Mouse (Mus musculus) hindbrain, embryonic 13.5 days (tissue): ENCODE measurements at regions not wholly inside any gene's neighbourhood (a gene's known extent, or its start where the extent isn't known, plus 50 kb on each side); places are given as distances from the start of the nearest gene placed in this dataset. TPM values are rescaled to one million over a fixed set of nuclear protein-coding genes. Genes with fewer than 3 reads are reported as not detected.

Source experiments
- ATAC-seq: fragments of 200-750 bp; cut with Nextera tagmentation; 2 replicates; pipeline ENCODE4 v1.8.0; 2017; ENCODE audit warnings: moderate TSS enrichment; ENCODE audit not compliant: low FRiP score
- H3K27ac ChIP-seq: fragments of 300-500 bp; sonication (generic); 2 replicates; pipeline ENCODE4 v1.5.1; 2015; ENCODE audit warnings: inconsistent platforms, mild to moderate bottlenecking, moderate library complexity
- H3K27me3 ChIP-seq: fragments of 300-500 bp; sonication (generic); 2 replicates; pipeline ENCODE4 v1.6.1; 2015; ENCODE audit warnings: mild to moderate bottlenecking, inconsistent platforms
- H3K36me3 ChIP-seq: fragments of 300-500 bp; sonication (generic); 2 replicates; pipeline ENCODE4 v1.6.1; 2015; ENCODE audit warnings: mild to moderate bottlenecking, inconsistent platforms
- H3K4me1 ChIP-seq: fragments of 300-500 bp; sonication (generic); replicated peaks from 2 replicates; pipeline ENCODE4 v1.6.1; 2015; ENCODE audit warnings: inconsistent platforms
- H3K4me2 ChIP-seq: fragments of 300-500 bp; sonication (generic); 2 replicates; pipeline ENCODE4 v1.6.1; 2015; ENCODE audit warnings: inconsistent platforms, mild to moderate bottlenecking, moderate library complexity
- H3K4me3 ChIP-seq: fragments of 300-500 bp; sonication (generic); 2 replicates; pipeline ENCODE4 v1.5.1; 2015; ENCODE audit warnings: mild to moderate bottlenecking, inconsistent platforms
- H3K9ac ChIP-seq: fragments of 300-500 bp; sonication (generic); 2 replicates; pipeline ENCODE4 v1.6.1; 2015; ENCODE audit warnings: mild to moderate bottlenecking, inconsistent platforms
- H3K9me3 ChIP-seq: fragments of 300-500 bp; sonication (generic); 2 replicates; pipeline ENCODE4 v1.6.1; 2016; ENCODE audit warnings: inconsistent platforms
- WGBS: fragments of 180-500 bp; shearing (Covaris S2); methylation state at CpG from one replicate; pipeline ENCODE4 v1.1.7; 2015; 5-methylcytosine and 5-hydroxymethylcytosine counted together
- microRNA-seq: library from miRNA; unstranded; fragments of <30 nt; microRNA quantifications from one replicate; pipeline ENCODE4, GENCODE M21; 2016

GRCm38 (mm10) chr13:10455323-10455722, 94.7 kb upstream of the Chrm3 start:
- H3K9ac ChIP-seq: no peak overlapping the region
- no peaks in the 10 kb centered on the region for H3K36me3 ChIP-seq
- no peak for ATAC-seq
- H3K27me3 ChIP-seq: no peaks in the 10 kb centered on the region
- H3K27ac ChIP-seq: no peak overlapping the region
- H3K4me3 ChIP-seq: no peak overlapping the region
- H3K4me1 ChIP-seq: no peaks in the 10 kb centered on the region
- no peaks in the 10 kb centered on the region for H3K9me3 ChIP-seq
- H3K4me2 ChIP-seq: no peak overlapping the region
- WGBS: 96% methylated on average over 6 of the region's 6 CpGs

DNA sequence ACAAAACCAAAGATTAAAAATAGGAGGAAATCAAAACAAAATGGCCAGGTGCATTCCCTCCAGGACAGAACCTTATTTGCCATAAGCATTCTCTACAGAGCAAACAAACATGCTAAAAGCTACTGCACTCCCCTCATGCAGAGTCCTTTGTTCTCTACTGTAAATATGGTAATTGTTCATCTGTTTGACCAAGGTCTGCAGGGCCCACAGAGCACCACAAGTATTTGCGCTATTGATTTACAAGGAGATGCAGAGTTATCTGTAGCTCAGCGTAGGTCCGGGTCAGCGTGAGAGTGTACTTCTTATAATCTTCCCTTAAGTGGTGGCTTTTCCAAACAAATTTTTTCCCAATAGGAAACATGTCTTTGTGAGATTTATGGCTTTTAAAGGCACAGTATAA, 94.0 kb upstream of the Chrm3 start:
- H3K4me3 ChIP-seq: no peak overlapping the region
- no peaks in the 10 kb centered on the region for H3K36me3 ChIP-seq
- no peak overlapping the region for H3K4me2 ChIP-seq
- H3K27ac ChIP-seq: no peak overlapping the region
- no peak overlapping the region for H3K9ac ChIP-seq
- 89% methylated on average over 4 of the region's 4 CpGs for WGBS
- no peak for ATAC-seq
- no peaks in the 10 kb centered on the region for H3K4me1 ChIP-seq
- no peaks in the 10 kb centered on the region for H3K9me3 ChIP-seq
- H3K27me3 ChIP-seq: no peaks in the 10 kb centered on the region

- no peak overlapping the region for H3K9ac ChIP-seq
- no peak overlapping the region for H3K4me2 ChIP-seq
- H3K4me3 ChIP-seq: no peak overlapping the region
- H3K4me1 ChIP-seq: no peaks in the 10 kb centered on the region
- no peak overlapping the region for H3K27ac ChIP-seq
- no peaks in the 10 kb centered on the region for H3K36me3 ChIP-seq
- H3K9me3 ChIP-seq: no peaks in the 10 kb centered on the region
- H3K27me3 ChIP-seq: no peaks in the 10 kb centered on the region
- no peak for ATAC-seq
- WGBS: 55% methylated on average over 3 of the region's 3 CpGs
These were observed 90.4 kb upstream of the Chrm3 start for GRCm38 (mm10) chr13:10451057-10451456.

GRCm38 (mm10) chr13:10449502-10449901, 88.9 kb upstream of the Chrm3 start:
- ATAC-seq: no peak
- WGBS: 83% methylated on average over 6 of the region's 6 CpGs
- Histone ChIP-seq H3K4me2 (no peak overlapping the region), H3K36me3 (no peaks in the 10 kb centered on the region), H3K27me3 (no peaks in the 10 kb centered on the region), H3K27ac (no peak overlapping the region), H3K4me1 (no peaks in the 10 kb centered on the region), H3K9ac (no peak overlapping the region), H3K9me3 (no peaks in the 10 kb centered on the region), H3K4me3 (no peak overlapping the region)

GRCm38 (mm10) chr13:10447806-10448205, 87.2 kb upstream of the Chrm3 start:
- WGBS: 90% methylated on average over 1 of the region's 1 CpGs
- no peak overlapping the region for H3K27ac ChIP-seq

DNA sequence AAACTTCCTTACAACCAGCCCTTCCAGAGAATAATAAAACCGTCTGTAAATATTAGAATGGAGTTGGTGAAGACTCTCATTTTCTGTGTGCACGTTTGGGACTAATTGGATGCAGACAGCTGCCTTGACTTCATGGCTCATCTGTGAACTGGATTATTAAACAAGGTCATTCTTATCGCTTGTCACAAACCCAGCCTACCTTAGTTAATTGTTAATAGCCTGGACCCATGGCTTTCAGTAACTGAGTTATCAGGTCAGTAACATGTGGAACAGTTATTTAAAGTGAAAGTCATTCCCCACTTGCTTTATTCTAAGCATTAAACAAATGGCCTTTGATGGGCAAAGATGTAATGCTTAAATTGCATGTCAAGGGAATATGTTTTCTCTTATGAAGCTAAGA, 85.0 kb upstream of the Chrm3 start:
- Histone ChIP-seq H3K36me3 (no peaks in the 10 kb centered on the region), H3K4me1 (no peaks in the 10 kb centered on the region), H3K4me3 (no peak overlapping the region), H3K4me2 (no peak overlapping the region), H3K9me3 (no peaks in the 10 kb centered on the region), H3K9ac (no peak overlapping the region), H3K27me3 (no peaks in the 10 kb centered on the region), H3K27ac (no peak overlapping the region)
- no peak for ATAC-seq
- WGBS: 51% methylated on average over 3 of the region's 3 CpGs

More at GRCm38 (mm10) chr13:10447806-10448205, 87.2 kb upstream of the Chrm3 start:
- no peak for ATAC-seq
- Histone ChIP-seq H3K4me3 (no peak overlapping the region), H3K4me1 (no peaks in the 10 kb centered on the region), H3K9ac (no peak overlapping the region), H3K4me2 (no peak overlapping the region), H3K27me3 (no peaks in the 10 kb centered on the region), H3K9me3 (no peaks in the 10 kb centered on the region), H3K36me3 (no peaks in the 10 kb centered on the region)

Small RNA genes lying in the stretch of these regions (microRNA-seq; reads per million reads assigned to microRNA genes)
- not detected for gene Gm23415
